Mouse (Mus musculus): ENCODE data around the gene Dzank1. TPM values are rescaled to one million over a fixed set of nuclear protein-coding genes. Genes with fewer than 3 reads are reported as not detected.

Gene Dzank1
- 0.67 and 2.0 TPM in 2 replicates for polyA plus RNA-seq (2014; fragmentation: Nextera tagmentation; extraction: Ambion mirVana)

DNA sequence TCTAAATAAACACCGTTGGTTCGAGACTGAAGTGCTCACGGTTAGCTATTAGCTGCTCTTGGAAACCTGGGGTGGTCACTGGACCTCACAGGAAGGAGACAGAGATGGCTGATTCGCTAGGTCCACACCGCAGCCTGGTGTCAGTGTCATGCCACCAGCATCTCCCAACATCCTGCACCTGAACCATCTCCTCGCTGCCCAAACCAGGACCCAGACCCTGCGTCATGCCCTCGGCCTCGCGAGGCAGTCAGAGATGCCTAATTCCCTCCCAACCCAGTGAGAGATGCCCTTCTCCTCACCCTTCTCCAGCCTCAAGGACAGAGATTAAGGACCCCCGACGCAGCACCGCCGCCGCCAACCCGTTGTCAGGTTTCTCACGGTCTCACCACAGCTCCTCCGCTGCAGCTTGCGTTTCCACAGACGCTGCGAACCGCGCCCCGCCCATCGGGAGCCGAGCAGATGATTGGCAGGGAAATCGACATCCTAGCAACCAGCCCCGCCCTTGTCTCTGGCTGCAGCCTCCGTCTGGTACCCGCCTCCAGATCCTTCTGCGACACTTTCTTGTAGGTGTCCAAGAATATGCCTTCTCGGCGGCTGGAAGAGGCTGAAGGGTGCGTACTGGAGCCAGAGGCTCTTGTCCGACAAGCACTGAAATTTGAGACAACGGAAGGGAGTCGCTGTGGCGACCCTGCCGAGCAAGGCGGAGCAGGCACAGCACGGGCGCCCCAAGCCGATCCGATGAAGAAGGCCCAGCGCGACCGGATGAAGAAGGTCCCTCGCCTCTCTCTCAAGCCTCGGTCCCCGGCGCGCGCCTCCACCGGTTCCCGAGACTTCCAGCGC, at the start of gene Dzank1, which contains the start of gene Polr3f:
TSS of gene Dzank1 (minus strand) at position 434 of the 840 bp plus-strand sequence.
TSS of gene Polr3f (plus strand) at position 738 of the 840 bp plus-strand sequence.
- peak within 1 kb of the TSS; percentile 94 for H3K9ac ChIP-seq
- TF ChIP-seq CTCF (IDR thresholded peaks at IDR 0.05; ENCODE audit: low read depth) = no peak
- H3K4me2 ChIP-seq = peak within 1 kb of the TSS; percentile 87
- H3K27ac ChIP-seq (ENCODE audit: low read depth) = peak within 1 kb of the TSS; percentile 89
- H3K27me3 ChIP-seq (ENCODE audit: insufficient read depth, low read length) = peaks cover 2% of the 10 kb centered on the region; the same call in 1 of the 2 replicates
- ATAC-seq (ENCODE audit: insufficient read depth) = peak; percentile 99
- peak; percentile 98 for DNase-seq
- under 1% methylated on average over 56 of the region's 56 CpGs for WGBS
- H3K36me3 ChIP-seq (ENCODE audit: insufficient read depth) = peaks cover 13% of the 10 kb centered on the region; the same call in 1 of the 2 replicates
- peak within 1 kb of the TSS; percentile 99 for H3K4me3 ChIP-seq (ENCODE audit: low read depth, low read length)
- H3K4me1 ChIP-seq (ENCODE audit: insufficient read depth) = no peaks in the 10 kb centered on the region
- H3K9me3 ChIP-seq (ENCODE audit: low read depth, low read length) = no peaks in the 10 kb centered on the region

DNA sequence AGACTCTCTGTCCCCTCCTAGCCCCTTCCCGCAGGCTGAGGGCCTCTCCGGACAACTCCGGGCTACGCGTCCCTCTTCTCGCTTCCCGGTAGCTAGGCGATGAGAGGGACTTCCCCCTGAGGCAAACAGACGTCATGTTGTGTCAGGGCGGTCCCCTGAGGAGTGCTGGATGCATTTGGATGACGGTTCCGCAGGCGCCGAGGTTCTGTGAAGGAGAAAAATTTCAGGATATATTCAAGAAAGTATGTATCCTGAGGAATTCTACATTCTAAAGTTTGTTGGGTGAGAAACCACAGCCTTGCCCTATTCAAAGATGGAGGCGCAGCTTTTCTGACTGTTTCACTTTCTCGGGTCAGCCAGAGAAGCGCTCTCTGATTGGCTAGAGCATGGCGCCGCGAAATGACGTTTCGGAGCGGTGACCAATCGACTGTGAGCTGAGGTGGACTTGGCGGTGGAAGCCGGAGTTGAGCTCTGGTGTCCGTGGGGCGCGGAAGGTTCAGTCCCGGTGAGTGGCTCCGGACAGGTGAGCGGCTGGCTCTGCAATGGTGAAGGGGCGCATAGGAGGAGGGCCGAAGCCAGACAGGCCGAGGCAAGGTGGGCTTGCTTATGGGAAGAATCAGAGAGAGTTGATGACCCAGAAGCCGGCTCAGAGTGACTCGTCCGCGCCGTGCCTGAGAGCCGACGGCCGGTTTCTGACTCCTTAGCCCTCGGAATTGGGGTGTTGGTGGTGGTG, 28.8 kb upstream of the Dzank1 start, which contains the start of gene Sec23b:
TSS of gene Sec23b (plus strand) at position 410 of the 733 bp plus-strand sequence.
- WGBS = under 1% methylated on average over 44 of the region's 44 CpGs
- no peaks in the 10 kb centered on the region for H3K27me3 ChIP-seq (ENCODE audit: insufficient read depth, low read length)

DNA sequence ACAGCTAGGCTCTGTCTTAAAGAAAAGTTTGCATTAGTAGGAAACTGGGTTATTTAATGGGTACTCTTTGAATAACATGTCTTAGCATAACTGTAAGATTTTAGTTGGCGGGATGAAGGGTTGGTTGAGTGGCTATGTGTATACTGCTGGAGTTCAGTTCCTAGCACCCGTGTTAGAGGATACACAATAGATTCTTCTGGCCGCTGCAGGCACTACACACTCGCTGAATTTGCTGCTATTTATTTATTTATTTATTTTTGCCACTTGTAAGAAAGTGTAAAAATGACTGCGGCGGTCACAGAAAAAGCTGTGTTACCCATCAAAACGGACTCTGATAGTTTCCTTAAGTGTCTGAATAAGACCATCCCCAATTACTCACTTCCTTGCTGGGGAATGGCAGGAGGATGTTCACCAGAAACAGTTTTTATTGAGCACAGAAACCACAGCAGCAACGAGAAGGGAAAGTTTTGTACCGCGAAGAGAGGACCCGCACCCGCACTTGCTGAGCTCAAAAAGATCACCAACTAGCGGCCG, 28.1 kb upstream of the Dzank1 start:
- H3K27ac ChIP-seq (ENCODE audit: low read depth) = peak overlapping the region; percentile 92
- H3K27me3 ChIP-seq (ENCODE audit: insufficient read depth, low read length) = no peaks in the 10 kb centered on the region
- peak overlapping the region; percentile 62 for H3K9ac ChIP-seq
- WGBS = 1% methylated on average over 14 of the region's 14 CpGs
- DNase-seq = peak; percentile 59
- no peaks in the 10 kb centered on the region; the same call in 1 of the 2 replicates for H3K4me1 ChIP-seq (ENCODE audit: insufficient read depth)
- H3K36me3 ChIP-seq (ENCODE audit: insufficient read depth) = peaks cover 11% of the 10 kb centered on the region; the same call in 1 of the 2 replicates
- no peak for TF ChIP-seq CTCF (IDR thresholded peaks at IDR 0.05; ENCODE audit: low read depth)
- H3K9me3 ChIP-seq (ENCODE audit: low read depth, low read length) = no peaks in the 10 kb centered on the region
- H3K4me3 ChIP-seq (ENCODE audit: low read depth, low read length) = peak overlapping the region; percentile 55
- H3K4me2 ChIP-seq = peak overlapping the region; percentile 66
- ATAC-seq (ENCODE audit: insufficient read depth) = peak; percentile 19; the same call in 1 of the 2 replicates

More for the DNA sequence above, 28.8 kb upstream of the Dzank1 start, which contains the start of gene Sec23b:
- Histone ChIP-seq H3K4me2 (peak within 1 kb of the TSS; percentile 66), H3K4me3 (ENCODE audit: low read depth, low read length) (peak within 1 kb of the TSS; percentile 55), H3K4me1 (ENCODE audit: insufficient read depth) (no peaks in the 10 kb centered on the region; the same call in 1 of the 2 replicates), H3K9me3 (ENCODE audit: low read depth, low read length) (no peaks in the 10 kb centered on the region), H3K27ac (ENCODE audit: low read depth) (peak within 1 kb of the TSS; percentile 92), H3K9ac (peak within 1 kb of the TSS; percentile 62), H3K36me3 (ENCODE audit: insufficient read depth) (peaks cover 11% of the 10 kb centered on the region; the same call in 1 of the 2 replicates)
- no peak for TF ChIP-seq CTCF (IDR thresholded peaks at IDR 0.05; ENCODE audit: low read depth)
- DNase-seq (peak; percentile 98), ATAC-seq (ENCODE audit: insufficient read depth) (peak; percentile 98)

- Histone ChIP-seq H3K27me3 (ENCODE audit: insufficient read depth, low read length) (no peaks in the 10 kb centered on the region), H3K4me3 (ENCODE audit: low read depth, low read length) (no peak overlapping the region), H3K4me2 (no peak overlapping the region), H3K9me3 (ENCODE audit: low read depth, low read length) (no peaks in the 10 kb centered on the region), H3K36me3 (ENCODE audit: insufficient read depth) (0 out of 2 replicates have a peak, but pooled peaks cover under 1% of the 10 kb centered on the region), H3K4me1 (ENCODE audit: insufficient read depth) (peaks cover 4% of the 10 kb centered on the region; the same call in 1 of the 2 replicates), H3K9ac (no peak overlapping the region), H3K27ac (ENCODE audit: low read depth) (no peak overlapping the region)
- no peak for TF ChIP-seq CTCF (IDR thresholded peaks at IDR 0.05; ENCODE audit: low read depth)
- ATAC-seq (ENCODE audit: insufficient read depth) (no peak), DNase-seq (no peak)
- WGBS = 92% methylated on average over 3 of the region's 3 CpGs
Observed at GRCm38 (mm10) chr2:144553905-144554304, 26.7 kb upstream of the Dzank1 start.

- Histone ChIP-seq H3K9ac (peak within 1 kb of the TSS; percentile 80), H3K27ac (ENCODE audit: low read depth) (peak within 1 kb of the TSS; percentile 88), H3K4me2 (peak within 1 kb of the TSS; percentile 74), H3K4me1 (ENCODE audit: insufficient read depth) (peaks cover 4% of the 10 kb centered on the region; the same call in 1 of the 2 replicates), H3K27me3 (ENCODE audit: insufficient read depth, low read length) (no peaks in the 10 kb centered on the region), H3K36me3 (ENCODE audit: insufficient read depth) (peaks cover 22% of the 10 kb centered on the region; the same call in 1 of the 2 replicates), H3K4me3 (ENCODE audit: low read depth, low read length) (peak within 1 kb of the TSS; percentile 67), H3K9me3 (ENCODE audit: low read depth, low read length) (no peaks in the 10 kb centered on the region)
- no peak for TF ChIP-seq CTCF (IDR thresholded peaks at IDR 0.05; ENCODE audit: low read depth)
- ATAC-seq (ENCODE audit: insufficient read depth) = peak; percentile 95
- WGBS = under 1% methylated on average over 17 of the region's 17 CpGs
- peak; percentile 88 for DNase-seq
Observed at GRCm38 (mm10) chr2:144550529-144550928, 23.3 kb upstream of the Dzank1 start, which contains the start of gene Rbbp9. Gene Rbbp9 (minus strand): TSS chr2:144550869.

- Histone ChIP-seq H3K27ac (ENCODE audit: low read depth) (no peak overlapping the region), H3K36me3 (ENCODE audit: insufficient read depth) (peaks cover 47% of the 10 kb centered on the region), H3K4me2 (no peak overlapping the region), H3K27me3 (ENCODE audit: insufficient read depth, low read length) (no peaks in the 10 kb centered on the region), H3K9me3 (ENCODE audit: low read depth, low read length) (no peaks in the 10 kb centered on the region), H3K9ac (no peak overlapping the region), H3K4me3 (ENCODE audit: low read depth, low read length) (no peak overlapping the region), H3K4me1 (ENCODE audit: insufficient read depth) (0 out of 2 replicates have a peak, but pooled peaks cover 4% of the 10 kb centered on the region)
- ATAC-seq (ENCODE audit: insufficient read depth) (no peak), DNase-seq (no peak)
- 65% methylated on average over 4 of the region's 4 CpGs for WGBS
- TF ChIP-seq CTCF (IDR thresholded peaks at IDR 0.05; ENCODE audit: low read depth) = no peak
Observed at GRCm38 (mm10) chr2:144547559-144547958, 20.3 kb upstream of the Dzank1 start.

All from lung, embryonic 14.5 days (tissue).